Mouse (Mus musculus) kidney, adult 18-20 months (tissue): ENCODE measurements around the gene Sept3.

ENCODE experiments used
- DNase-seq: peaks from one replicate; pipeline ENCODE4 v3.0.0; 2021

Gene Sept3

GRCm38 (mm10) chr15:82274927-82275901, 521 bp downstream of the Sept3 start:
- DNase-seq = peak; percentile 18

DNA sequence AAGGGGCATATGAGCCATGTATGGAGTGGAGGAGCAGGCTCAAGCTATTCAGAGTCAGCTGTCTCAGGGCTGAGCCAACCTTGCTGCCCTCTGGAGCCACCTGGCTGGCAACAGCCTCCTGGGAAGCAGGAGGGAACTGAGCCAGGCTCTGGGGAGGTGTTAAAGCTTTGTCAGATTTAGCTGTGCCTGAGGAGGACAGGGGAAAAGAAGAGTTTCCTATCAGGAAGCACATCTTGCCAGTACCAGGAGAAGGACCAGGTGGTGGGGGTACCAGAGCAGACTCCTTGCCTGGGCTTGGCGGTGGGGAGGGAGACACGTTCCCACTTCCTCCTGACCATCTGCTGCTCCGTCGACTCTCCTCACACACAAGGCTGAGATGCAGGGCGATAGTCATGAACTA, 2.9 kb downstream of the Sept3 start:
- DNase-seq = no peak

- DNase-seq = no peak
Measured at GRCm38 (mm10) chr15:82280638-82281037, 5.9 kb downstream of the Sept3 start.

GRCm38 (mm10) chr15:82286157-82286556, 11.5 kb downstream of the Sept3 start:
- no peak for DNase-seq

- DNase-seq = no peak
Measured at GRCm38 (mm10) chr15:82290252-82290651, 15.6 kb downstream of the Sept3 start.

DNA sequence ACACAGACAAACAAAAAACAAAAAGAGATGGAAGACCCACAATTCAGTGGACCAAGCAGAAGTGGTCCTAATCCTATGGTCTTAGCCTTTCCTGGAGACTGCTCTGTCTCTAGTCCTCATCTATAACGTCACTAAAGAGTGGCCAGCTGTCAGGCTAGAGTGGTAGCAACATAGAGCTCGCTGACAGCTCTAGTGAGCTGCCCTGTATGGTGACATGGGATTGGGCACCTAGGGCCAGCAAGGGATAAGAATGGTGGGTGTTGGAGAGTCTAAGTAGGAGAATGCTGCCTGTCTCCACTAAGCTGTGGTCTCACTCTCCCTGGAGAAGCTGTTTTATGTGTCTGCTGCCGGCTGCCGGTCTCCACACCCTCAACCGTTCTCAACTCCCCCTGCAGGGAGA, 18.2 kb downstream of the Sept3 start:
- no peak for DNase-seq

DNA sequence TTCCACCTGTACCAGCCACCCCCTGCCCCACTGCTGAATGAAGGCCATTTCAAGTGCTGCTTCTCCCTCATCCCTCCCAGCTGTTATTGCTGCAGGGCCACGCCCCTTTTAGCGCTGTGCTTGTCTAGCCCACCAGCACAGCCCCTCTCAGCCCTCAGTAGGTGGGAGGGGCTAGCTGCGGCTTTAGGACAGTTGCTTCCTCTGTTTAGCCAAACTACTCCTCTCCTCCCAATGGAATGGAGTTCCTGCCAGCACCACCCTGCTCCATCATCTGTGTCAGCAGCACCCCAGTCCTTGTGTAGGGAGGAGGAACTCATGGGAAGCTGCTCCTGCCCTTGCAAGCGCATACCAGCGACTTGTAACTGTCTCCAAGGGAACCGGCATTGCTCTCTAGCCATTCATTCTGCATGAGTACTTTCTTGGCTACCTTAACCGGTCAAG, 18.6 kb downstream of the Sept3 start:
- no peak for DNase-seq

DNA sequence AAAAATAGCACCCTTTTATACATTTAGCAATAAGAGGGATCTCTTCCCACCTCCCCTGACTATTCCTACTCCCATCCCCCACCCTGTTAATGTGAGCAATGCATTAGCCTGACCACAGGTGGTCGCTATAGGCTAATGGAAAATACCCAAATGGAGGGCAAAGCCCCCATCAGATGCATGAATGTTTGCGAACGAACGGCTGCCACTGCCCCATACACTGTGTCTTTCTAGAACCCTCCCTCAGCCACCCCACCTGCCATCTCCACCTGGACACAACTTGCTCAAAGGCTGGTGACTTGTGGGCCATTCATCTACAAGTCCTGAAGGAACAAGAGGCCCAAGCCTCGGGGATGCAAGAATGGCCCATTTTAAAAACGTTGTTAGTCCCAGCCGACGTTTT, 19.4 kb downstream of the Sept3 start:
- DNase-seq = no peak

DNA sequence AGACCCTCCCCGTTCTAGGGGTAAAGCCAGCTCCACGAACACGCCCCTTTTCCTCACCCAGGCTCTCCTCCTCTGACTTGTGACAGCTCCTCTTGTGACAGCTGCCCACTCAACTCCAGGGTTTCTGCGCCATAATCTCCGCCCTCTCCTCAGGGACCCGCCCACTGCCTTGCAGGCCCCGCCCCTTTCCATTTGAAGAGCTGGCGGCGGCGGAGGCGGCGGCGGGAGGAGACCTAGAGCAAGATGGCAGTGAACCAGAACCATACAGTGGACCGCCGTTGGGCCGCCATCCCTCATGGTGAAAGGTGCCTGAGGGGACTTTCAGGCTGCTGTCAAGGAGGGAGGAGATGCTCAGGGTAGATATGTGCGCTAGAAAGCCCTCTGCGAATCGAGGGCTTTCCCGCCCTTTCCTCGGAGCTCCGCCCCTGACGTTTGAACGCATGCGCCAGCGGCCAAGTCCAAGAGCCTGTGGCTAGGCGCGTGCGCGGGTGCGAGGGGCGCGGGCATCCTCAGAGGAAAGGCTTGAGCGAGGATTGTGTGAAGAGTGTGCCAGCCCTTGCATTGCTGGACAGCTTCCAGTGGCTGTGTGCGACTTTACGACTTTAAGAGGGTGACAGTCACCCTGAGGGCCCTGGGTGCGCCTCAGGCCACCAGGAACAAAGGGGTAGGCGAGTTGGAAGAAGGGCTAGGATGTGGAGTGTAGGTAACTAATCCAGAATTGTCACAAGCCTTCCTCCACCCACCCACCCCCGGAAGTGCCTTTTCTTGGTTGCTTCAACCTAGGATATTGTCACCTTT, 24.3 kb downstream of the Sept3 start, which contains the start of gene Wbp2nl:
Wbp2nl (plus strand) TSS at position 191 of the 798 bp plus-strand sequence.
- DNase-seq = no peak

DNA sequence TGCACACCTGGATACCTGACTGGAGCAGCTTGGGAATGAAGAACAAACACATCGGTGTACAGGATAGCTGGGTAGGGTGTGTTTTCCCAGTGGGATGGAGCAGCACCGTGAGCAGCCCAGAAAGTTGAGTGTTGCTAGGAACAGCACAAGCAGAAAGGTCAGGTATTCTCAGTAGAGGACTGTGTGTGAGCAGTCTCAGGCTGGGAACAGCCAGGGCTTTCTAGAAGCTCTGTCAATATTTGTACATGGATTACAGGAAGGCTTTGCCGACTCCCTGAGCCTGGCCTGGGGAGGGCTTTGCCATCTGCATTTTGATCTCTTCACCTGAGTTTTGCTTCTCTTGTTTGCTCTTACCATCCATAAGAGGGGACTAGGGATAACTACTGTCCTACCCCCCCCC, 32.4 kb downstream of the Sept3 start:
- DNase-seq = no peak

GRCm38 (mm10) chr15:82308416-82308815, 33.7 kb downstream of the Sept3 start:
- DNase-seq = no peak

DNA sequence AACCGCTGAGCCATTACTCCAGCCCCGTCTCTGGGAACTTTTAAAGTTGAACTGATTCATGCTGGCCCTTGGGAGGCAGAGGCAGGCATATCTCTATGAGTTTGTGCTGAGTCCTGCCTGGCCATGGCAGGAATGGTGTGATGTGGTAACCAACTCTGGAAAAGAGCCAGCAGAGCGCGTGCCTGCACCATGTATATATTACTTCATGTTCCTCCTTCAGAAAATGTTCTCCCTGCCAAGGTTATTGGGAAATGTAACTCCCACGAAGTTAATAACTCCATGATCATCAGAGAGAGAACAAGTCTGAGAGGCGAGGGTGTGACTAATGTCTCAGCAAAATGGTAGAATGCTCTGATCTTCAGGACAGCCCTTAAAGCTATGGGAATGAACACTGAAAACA, 43.1 kb downstream of the Sept3 start:
- no peak for DNase-seq

GRCm38 (mm10) chr15:82319613-82320012, 44.9 kb downstream of the Sept3 start:
- no peak for DNase-seq

DNA sequence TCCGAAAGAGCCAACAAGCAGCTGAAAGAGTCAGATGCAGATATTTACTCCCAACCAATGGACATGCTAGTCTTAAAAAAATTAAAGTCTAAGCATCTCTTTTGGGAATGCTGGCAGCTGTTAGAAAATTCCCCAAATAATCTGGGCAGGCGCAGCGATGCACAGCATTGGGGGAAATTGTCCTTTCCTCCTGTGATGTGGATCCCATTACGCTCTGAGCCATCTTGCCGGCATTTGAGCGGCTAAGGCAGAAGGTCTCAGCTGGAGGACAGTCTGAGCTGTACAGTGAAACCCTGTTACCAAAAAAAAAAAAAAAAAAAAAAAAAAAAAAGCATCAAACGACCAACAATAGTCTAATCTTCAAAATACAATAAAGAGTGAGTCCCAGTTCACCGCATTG, 47.5 kb downstream of the Sept3 start:
- no peak for DNase-seq

DNA sequence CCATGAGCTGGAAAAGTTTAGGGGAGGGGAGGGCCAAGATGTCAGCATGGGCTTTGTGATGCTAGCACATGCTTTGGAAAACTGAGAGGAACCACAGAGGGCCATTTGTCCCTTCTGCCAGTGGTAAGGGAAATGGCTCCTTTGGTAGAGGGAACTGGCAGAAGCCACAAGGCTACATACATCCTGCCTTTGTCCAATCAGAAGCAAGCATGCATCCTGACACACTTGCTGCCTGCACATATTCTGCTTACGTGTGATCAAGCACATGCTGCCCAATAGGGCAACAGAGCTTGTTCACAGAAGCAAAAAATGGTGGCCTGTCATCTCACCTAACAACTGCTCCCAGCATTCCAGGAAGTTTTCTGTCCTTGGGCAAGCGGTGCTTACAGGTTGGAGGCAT, 50.7 kb downstream of the Sept3 start:
- no peak for DNase-seq

DNA sequence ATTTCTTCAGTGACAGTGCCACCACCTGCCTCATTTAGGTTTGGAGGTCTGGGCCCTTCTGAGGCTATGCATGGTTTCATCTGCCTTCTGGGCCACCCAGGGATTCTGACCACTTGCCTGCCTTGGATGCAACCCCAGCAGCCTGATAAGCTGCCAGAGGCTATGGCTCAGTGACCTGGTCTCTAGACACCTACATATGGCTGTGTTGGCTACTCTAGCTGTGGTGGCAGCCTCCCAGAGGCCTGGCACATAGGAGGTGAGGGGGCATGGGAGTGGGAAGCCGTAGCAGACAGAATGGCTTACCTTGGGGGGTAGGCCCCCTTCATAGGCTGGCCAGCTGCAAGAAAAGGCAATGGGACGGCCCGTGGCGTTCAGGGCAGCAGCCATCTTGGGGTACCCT, 60.5 kb downstream of the Sept3 start:
- DNase-seq = no peak

GRCm38 (mm10) chr15:82336629-82337028, 61.9 kb downstream of the Sept3 start:
- DNase-seq = no peak

DNA sequence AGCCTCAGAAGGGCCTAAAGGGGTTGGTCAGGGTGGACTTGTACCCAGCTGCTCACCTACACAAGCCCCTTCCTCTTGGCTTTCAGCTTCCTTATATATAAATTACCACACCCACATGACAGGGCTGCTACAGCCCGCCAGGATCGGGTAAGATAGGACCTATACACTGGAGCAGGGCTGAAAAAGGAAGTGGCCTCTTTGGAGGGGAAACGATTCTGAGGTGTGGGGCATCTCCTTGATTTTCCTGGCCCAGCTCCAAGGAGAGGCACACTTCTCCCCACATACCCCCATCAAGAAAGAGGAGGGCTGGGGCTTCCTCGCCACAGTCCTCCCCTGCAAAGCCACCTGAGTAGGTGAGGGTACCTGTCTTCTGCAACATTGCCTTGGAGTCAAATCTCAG, 63.2 kb downstream of the Sept3 start:
- no peak for DNase-seq

DNA sequence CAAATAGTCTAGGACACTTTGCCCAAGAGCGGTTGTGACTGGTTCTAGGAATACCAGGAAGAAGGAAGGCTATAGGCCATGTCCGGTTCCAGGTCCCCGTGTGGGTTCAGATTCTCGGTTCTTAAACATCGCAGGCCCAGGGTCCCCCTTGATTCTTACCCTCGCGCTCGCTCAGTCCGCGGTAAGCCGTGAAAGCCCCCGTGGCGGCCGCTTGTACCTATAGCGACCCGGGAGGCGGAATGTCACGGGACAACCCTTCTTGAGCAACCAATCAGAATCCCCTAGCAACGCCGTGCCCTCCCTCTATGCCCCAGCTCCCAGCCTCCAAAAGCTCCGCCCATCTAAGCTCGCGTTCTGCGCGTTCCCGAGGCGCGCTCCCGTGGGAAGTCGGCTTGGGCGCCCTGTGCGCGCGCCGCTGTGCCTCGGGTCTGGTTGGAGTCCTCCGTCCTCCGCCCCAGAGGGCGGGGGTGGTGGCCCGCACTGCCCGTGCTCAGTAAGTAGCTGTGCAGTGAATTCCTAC, 64.0 kb downstream of the Sept3 start, which contains the start of the genes Naga, Pheta2 and Smdt1:
Naga (minus strand) TSS at position 333 of the 520 bp plus-strand sequence.
Pheta2 (plus strand) TSS at position 350 of the 520 bp plus-strand sequence.
Smdt1 (plus strand) TSS at position 367 of the 520 bp plus-strand sequence.
- peak; percentile 97 for DNase-seq

GRCm38 (mm10) chr15:82339150-82339549, 64.5 kb downstream of the Sept3 start:
- no peak for DNase-seq

GRCm38 (mm10) chr15:82339634-82340254, 65.1 kb downstream of the Sept3 start:
- DNase-seq = no peak

DNA sequence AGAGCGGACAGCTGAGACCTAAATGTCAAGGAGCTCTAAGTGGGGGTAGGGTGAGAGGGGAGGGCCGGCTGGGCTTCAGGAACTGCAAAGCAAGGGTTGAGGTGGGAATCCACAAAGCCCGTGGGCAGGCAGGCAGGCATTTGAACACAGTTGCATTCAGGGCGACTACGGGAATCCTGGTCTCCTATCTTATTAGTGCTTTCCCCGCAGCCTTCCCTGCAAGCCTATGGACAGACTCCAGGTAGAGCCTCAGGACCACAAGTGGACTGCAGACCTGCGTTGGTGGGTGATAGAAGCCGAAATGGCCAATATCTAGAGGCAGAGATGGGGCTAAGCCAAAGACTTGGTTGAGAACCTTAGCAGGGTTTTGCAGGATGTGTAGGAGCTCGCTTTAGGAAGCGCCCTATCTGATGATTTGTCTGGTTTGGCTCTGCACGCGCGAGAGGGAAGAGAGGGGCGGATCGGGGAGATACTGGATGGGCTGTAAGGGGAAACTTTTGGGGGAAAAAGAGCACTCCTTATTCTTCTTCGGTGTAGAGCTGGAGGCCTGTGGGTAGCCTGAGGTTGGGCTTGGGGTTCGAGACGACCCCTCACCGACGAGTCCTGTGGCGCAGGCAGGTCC, 65.8 kb downstream of the Sept3 start:
- no peak for DNase-seq
